Mouse (Mus musculus) brain, embryonic 14.5 days (tissue): ENCODE measurements at regions not wholly inside any gene's neighbourhood (a gene's known extent, or its start where the extent isn't known, plus 50 kb on each side); places are given as distances from the start of the nearest gene placed in this dataset.

ENCODE experiments used
- CTCF ChIP-seq: fragments of 200-500 bp; IDR thresholded peaks from 2 replicates; pipeline ENCODE4 v1.5.1; 2012; ENCODE audit warnings: inconsistent platforms, mild to moderate bottlenecking, moderate library complexity, borderline replicate concordance; ENCODE audit not compliant: insufficient read depth, insufficient read length; ENCODE audit errors: extremely low read depth
- POLR2A ChIP-seq: fragments of 200-500 bp; IDR thresholded peaks from 2 replicates; pipeline ENCODE4 v1.6.1; 2012; ENCODE audit warnings: mild to moderate bottlenecking, inconsistent platforms, borderline replicate concordance; ENCODE audit not compliant: poor library complexity, insufficient read depth, insufficient read length, severe bottlenecking; ENCODE audit errors: extremely low read depth

- TF ChIP-seq POLR2A (no peak), CTCF (no peak)
These were observed 243.1 kb upstream of the Vstm2b start for GRCm38 (mm10) chr7:40654982-40655381.
